Mouse (Mus musculus) embryonic fibroblast, embryonic 13.5 days (primary cell): ENCODE results near the gene Foxp1. TPM values are rescaled to one million over a fixed set of nuclear protein-coding genes. Genes with fewer than 3 reads are reported as not detected.

Experiments
- H3K27ac ChIP-seq: 2 replicates; pipeline ENCODE4 v1.5.1; 2012; ENCODE audit warnings: low read length, control low read depth, inconsistent platforms; ENCODE audit not compliant: insufficient read depth
- H3K4me1 ChIP-seq: 2 replicates; pipeline ENCODE4 v1.6.1; 2011; ENCODE audit warnings: low read length; ENCODE audit not compliant: control insufficient read depth, insufficient read depth
- H3K4me3 ChIP-seq: 2 replicates; pipeline ENCODE4 v1.5.1; 2011; ENCODE audit warnings: mild to moderate bottlenecking, control low read depth, low read length; ENCODE audit not compliant: insufficient read depth
- CTCF ChIP-seq: IDR thresholded peaks from 2 replicates; pipeline ENCODE4 v1.5.1; 2011; ENCODE audit warnings: mild to moderate bottlenecking, control low read depth, low read length, moderate library complexity, borderline replicate concordance; ENCODE audit not compliant: insufficient read depth
- POLR2A ChIP-seq: IDR thresholded peaks from 2 replicates; pipeline ENCODE4 v1.6.1; 2011; ENCODE audit warnings: low read depth, mild to moderate bottlenecking, control low read depth, low read length, moderate library complexity
- polyA plus RNA-seq: library from polyadenylated mRNA; stranded (reverse); fragments of >200 nt; gene quantifications from 2 replicates; pipeline ENCODE4 v1.2.4, GENCODE M21; 2011; ENCODE audit warnings: low read depth; ENCODE audit not compliant: missing spikeins, insufficient read length

The Foxp1 gene
- polyA plus RNA-seq, 1 experiment: 137 TPM

DNA sequence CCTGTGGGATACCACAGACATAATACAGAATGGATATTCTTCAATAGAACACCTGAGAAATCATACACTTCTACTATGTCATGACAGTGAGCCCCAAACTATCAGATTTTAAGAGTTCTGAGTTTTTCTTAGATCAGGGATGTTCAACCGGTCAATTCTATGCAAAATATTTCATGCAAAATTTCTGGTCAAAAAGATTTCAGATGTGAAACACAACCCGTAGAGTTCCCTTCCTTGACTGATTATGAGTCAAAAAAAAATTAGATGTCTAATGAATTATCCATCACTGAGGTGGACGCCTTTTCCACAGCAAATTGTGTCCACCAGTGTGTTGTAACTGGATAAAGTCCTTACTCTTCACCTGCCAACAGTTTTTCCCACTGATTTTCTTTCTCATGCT, 188.3 kb downstream of the Foxp1 start:
- TF ChIP-seq POLR2A: no peak
- no peak for TF ChIP-seq CTCF
- peaks cover 12% of the 10 kb centered on the region for H3K4me1 ChIP-seq
- H3K27ac ChIP-seq: no peak overlapping the region
- no peak overlapping the region for H3K4me3 ChIP-seq

DNA sequence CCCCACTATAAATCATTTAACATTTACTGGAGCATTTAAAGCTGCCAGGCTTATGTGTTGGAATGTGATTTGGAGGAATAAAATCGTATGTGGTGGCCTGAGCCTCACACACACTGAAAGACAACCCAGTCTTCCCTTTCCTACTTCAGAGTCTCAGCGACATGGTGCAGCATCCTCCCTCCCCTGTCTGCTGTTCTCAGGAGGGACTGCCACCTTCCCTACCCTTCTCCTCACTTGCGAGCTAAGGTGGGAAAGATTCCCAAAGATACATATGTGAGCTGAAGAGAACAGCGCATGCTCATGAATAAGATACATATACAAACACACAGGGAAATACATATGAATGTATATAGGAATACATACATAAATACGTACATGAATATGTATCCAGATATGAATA, 189.4 kb downstream of the Foxp1 start:
- Histone ChIP-seq H3K27ac (no peak overlapping the region), H3K4me1 (peaks cover 14% of the 10 kb centered on the region), H3K4me3 (no peak overlapping the region)
- TF ChIP-seq CTCF (no peak), POLR2A (no peak)

DNA sequence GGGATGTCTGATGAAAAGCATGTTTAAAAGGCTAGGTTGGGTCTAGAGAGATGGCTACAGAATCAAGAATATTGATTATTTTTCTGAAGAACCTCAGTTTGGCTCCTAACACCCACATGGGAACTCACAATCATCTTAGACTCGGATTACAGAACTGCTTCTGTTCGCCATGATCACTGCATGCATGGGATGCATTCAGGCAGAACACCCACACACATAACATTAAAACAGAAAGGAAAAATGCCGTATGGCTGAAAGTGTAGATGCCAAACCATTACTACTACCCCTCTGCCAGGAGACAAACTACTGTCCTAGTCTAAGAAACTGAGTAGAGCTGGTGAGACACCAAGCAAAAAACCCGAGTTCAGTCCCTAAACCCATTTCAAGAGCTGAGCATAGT, 192.4 kb downstream of the Foxp1 start:
- Histone ChIP-seq H3K4me3 (no peak overlapping the region), H3K4me1 (peaks cover 12% of the 10 kb centered on the region), H3K27ac (no peak overlapping the region)
- TF ChIP-seq CTCF: no peak
- no peak for TF ChIP-seq POLR2A

DNA sequence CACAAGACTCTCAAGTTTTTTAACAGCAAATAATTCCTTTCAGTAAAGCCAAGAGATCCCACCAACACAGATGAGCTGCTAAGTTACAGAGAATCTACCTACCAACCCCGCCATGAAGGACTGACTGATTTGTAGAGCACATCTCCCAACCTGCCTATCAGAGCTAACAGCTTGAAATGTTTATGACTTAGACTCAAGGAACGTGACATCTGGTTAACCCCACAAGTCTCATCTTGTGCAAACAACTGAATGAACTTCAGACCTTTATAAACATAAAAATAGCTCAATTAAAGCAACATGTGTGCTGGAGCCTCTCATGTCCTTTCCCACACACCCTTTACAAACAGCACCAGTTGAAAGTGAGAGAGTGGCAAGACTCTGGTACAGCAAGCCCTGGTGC, 193.9 kb downstream of the Foxp1 start:
- H3K27ac ChIP-seq: peak overlapping the region; percentile 91
- no peak for TF ChIP-seq POLR2A
- TF ChIP-seq CTCF: no peak
- H3K4me3 ChIP-seq: no peak overlapping the region
- peaks cover 12% of the 10 kb centered on the region for H3K4me1 ChIP-seq

DNA sequence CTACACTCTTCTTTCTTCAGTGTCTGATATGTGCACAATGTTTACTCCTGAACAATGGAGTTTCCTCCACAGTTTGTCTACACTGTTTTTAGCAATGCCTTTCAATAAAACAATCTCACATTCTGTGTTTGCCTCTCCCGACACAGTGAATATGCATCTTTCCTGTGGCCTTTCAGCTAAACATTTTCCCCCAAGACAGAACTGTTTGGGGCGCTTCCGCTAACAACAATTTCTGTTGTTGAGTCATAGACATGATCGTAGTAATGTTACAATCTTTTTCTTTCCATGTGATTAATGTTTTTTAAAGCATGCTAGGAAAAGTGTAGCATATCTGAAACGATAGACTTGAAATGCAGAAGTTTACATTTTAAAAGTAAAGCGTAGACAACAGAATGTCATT, 194.4 kb downstream of the Foxp1 start:
- H3K4me3 ChIP-seq: no peak overlapping the region
- H3K27ac ChIP-seq: peak overlapping the region; percentile 91
- TF ChIP-seq POLR2A (no peak), CTCF (no peak)
- peaks cover 12% of the 10 kb centered on the region for H3K4me1 ChIP-seq

DNA sequence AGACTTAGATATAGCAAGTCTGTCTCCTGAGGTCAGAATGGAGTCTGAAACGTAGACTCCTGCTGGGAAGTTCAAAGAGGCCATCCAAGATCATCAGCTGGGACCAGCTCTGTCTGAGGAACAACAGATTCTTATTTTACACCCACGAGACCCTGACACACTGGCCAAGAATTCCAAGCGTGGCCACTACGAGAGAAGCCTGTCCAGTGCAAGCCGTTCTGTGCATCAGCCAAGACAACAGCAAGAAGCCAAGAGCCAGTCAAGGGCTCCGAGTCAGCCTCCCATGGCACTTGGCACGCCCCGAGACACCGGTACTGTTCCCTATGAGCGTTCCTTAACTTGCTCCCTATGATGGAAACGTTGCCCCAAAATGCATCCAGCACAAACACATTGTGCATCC, 194.8 kb downstream of the Foxp1 start:
- TF ChIP-seq CTCF (no peak), POLR2A (no peak)
- H3K27ac ChIP-seq: peak overlapping the region; percentile 91
- H3K4me1 ChIP-seq: peaks cover 12% of the 10 kb centered on the region
- H3K4me3 ChIP-seq: no peak overlapping the region

DNA sequence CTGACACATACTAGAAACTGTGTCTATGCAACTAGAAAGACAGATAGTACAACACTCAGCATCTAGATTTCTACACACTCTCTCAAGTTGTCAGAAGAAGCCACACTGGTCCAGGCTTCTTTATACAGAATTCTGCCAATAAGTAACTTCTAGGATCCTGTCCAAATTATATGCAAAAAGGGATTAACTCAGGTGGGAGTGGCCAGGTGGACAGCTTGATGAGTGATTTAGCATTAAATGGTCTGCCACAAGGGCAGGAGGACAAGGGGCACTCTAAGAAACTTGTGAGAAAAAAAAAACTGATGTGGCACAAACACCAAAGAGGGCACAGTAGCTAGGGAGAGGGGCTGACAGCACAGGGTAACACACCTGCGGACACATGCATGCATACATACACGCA, 196.6 kb downstream of the Foxp1 start:
- Histone ChIP-seq H3K4me1 (peaks cover 12% of the 10 kb centered on the region), H3K27ac (peak overlapping the region; percentile 48; the same call in 1 of the 2 replicates)
- TF ChIP-seq CTCF (no peak), POLR2A (no peak)

GRCm38 (mm10) chr6:99325461-99325860, 197.1 kb downstream of the Foxp1 start:
- Histone ChIP-seq H3K27ac (no peak overlapping the region), H3K4me1 (peaks cover 10% of the 10 kb centered on the region), H3K4me3 (no peak overlapping the region)
- TF ChIP-seq POLR2A: no peak

More for the DNA sequence above, 196.6 kb downstream of the Foxp1 start:
- H3K4me3 ChIP-seq: no peak overlapping the region

DNA sequence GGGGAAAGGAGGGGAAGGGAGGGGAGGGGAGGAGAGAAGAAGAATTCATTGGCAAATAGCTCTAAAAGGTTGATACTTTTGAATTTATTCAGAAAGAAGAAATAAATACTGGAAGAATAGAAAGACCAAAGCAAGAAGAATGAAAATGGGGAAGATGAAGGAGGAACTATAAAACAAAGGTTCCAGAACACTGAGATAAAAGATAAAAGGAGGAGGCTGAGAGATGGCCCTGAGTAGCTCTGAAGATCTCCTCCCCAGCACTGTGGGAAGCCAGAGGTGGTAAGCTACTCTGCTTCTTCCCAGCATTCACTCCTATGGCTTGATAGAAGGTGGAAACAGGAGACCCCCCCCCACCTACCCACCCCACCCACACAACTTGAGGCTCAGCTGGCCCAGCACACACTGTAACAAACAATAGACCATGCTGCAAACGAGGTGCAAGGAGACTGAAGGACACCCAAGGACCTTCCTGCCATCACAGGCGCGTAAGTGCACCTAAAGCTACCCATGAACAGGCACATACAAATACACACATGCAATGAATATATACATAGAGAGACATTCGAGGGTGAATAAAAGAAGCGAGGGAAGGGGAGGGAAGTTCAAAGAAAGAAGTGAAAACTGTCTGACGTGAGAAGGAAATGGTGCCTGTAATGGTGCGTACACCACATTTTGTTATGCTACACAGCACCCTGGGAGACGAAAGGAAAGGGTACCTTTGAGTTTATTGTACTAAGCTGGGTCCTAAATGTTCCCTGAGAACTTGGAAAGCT, 200.2 kb downstream of the Foxp1 start:
- Histone ChIP-seq H3K4me1 (peaks cover 2% of the 10 kb centered on the region), H3K27ac (no peak overlapping the region), H3K4me3 (no peak overlapping the region)
- no peak for TF ChIP-seq POLR2A
- TF ChIP-seq CTCF: no peak

- Histone ChIP-seq H3K4me1 (no peaks in the 10 kb centered on the region; the same call in 1 of the 2 replicates), H3K4me3 (no peak overlapping the region), H3K27ac (no peak overlapping the region)
- TF ChIP-seq CTCF (no peak), POLR2A (no peak)
These were observed 202.1 kb downstream of the Foxp1 start for GRCm38 (mm10) chr6:99320444-99320843.

GRCm38 (mm10) chr6:99319415-99320405, 202.8 kb downstream of the Foxp1 start:
- Histone ChIP-seq H3K27ac (no peak overlapping the region), H3K4me1 (no peaks in the 10 kb centered on the region; the same call in 1 of the 2 replicates), H3K4me3 (no peak overlapping the region)
- TF ChIP-seq POLR2A (no peak), CTCF (no peak)
